Mouse (Mus musculus): ENCODE data around the gene Tex29. TPM values are rescaled to one million over a fixed set of nuclear protein-coding genes. Genes with fewer than 3 reads are reported as not detected.

Gene Tex29
- polyA plus RNA-seq, 1 experiment from 2014 or later, result not detected

- H3K9ac ChIP-seq (ENCODE audit: low read depth, low read length), result no peak overlapping the region
- no peak overlapping the region for H3K27ac ChIP-seq (ENCODE audit: low read depth, low read length)
- peaks cover 31% of the 10 kb centered on the region for H3K36me3 ChIP-seq (ENCODE audit: control insufficient read depth, insufficient read depth, low read length)
- ATAC-seq (replicated peaks; ENCODE audit: low FRiP score) (no peak), DNase-seq (ENCODE audit: low spot score) (no peak)
- 80% methylated on average over 9 of the region's 9 CpGs for WGBS
- no peaks in the 10 kb centered on the region for H3K4me1 ChIP-seq (replicated peaks; ENCODE audit: control insufficient read depth, insufficient read depth, low read length)
- H3K9me3 ChIP-seq (ENCODE audit: control insufficient read depth, low read length), result no peaks in the 10 kb centered on the region
- no peaks in the 10 kb centered on the region for H3K27me3 ChIP-seq (replicated peaks; ENCODE audit: control insufficient read depth, insufficient read depth, low read length)
- no peak overlapping the region for H3K4me2 ChIP-seq
- H3K4me3 ChIP-seq (ENCODE audit: low read depth, low read length), result no peak overlapping the region
Measured at GRCm38 (mm10) chr8:11822550-11823060, 17.7 kb upstream of the Tex29 start.

DNA sequence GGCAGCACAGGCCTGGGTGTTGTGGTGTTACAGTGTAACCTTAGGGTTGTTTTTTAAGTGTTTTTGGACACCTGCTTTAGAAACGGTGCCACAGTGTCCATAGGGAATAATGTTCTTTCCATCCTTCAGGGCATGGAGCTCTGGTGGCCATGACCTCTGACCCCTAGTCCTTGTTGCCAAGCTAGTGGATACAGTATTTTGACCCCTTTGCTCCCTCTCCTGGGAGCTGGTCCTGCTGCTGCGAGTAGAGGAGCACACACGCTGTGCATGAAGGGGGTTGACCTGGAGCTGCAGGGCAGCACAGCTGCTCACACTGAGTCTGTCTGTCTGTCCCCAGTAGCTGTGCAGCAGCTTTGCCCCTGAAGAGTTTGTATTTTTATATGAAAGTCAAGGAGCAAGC is 14.5 kb upstream of the Tex29 start:
- H3K27me3 ChIP-seq (replicated peaks; ENCODE audit: control insufficient read depth, insufficient read depth, low read length), result no peaks in the 10 kb centered on the region
- H3K9ac ChIP-seq (ENCODE audit: low read depth, low read length), result no peak overlapping the region
- H3K4me3 ChIP-seq (ENCODE audit: low read depth, low read length), result no peak overlapping the region
- no peak overlapping the region for H3K4me2 ChIP-seq
- 0 out of 2 replicates have a peak, but pooled peaks cover 2% of the 10 kb centered on the region for H3K4me1 ChIP-seq (replicated peaks; ENCODE audit: control insufficient read depth, insufficient read depth, low read length)
- DNase-seq (ENCODE audit: low spot score), result no peak
- H3K36me3 ChIP-seq (ENCODE audit: control insufficient read depth, insufficient read depth, low read length), result peaks cover 14% of the 10 kb centered on the region
- H3K9me3 ChIP-seq (ENCODE audit: control insufficient read depth, low read length), result no peaks in the 10 kb centered on the region
- H3K27ac ChIP-seq (ENCODE audit: low read depth, low read length), result no peak overlapping the region
- 70% methylated on average over 3 of the region's 3 CpGs for WGBS
- no peak for ATAC-seq (replicated peaks; ENCODE audit: low FRiP score)

DNA sequence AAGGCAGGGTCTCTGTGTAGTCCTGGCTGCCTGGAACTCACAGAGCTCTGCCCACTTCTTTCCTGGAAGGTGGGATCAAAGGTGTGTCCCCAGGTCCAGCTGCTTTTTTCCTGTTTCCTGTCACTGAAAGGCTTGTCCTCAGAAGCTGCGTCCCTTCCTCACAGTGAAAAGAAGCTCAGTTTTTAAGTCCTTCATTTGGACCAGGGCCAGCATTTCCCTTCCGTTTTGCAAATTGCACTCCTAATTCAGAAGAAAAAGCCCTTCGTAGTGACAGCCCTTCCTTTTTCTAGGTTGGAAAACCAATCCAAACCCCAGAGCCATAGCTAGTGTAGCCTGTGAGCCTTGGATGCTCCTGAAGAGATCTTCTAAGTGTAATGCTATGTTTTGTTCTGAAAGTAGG is 13.0 kb upstream of the Tex29 start:
- H3K4me3 ChIP-seq (ENCODE audit: low read depth, low read length), result no peak overlapping the region
- 0 out of 2 replicates have a peak, but pooled peaks cover 4% of the 10 kb centered on the region for H3K4me1 ChIP-seq (replicated peaks; ENCODE audit: control insufficient read depth, insufficient read depth, low read length)
- 91% methylated on average over 3 of the region's 3 CpGs for WGBS

GRCm38 (mm10) chr8:11830214-11831046 is 9.8 kb upstream of the Tex29 start:
- H3K9me3 ChIP-seq (ENCODE audit: control insufficient read depth, low read length), result no peaks in the 10 kb centered on the region
- WGBS, result 84% methylated on average over 16 of the region's 16 CpGs
- peaks cover 20% of the 10 kb centered on the region for H3K36me3 ChIP-seq (ENCODE audit: control insufficient read depth, insufficient read depth, low read length)
- DNase-seq (ENCODE audit: low spot score) (no peak), ATAC-seq (replicated peaks; ENCODE audit: low FRiP score) (no peak)
- H3K27ac ChIP-seq (ENCODE audit: low read depth, low read length), result no peak overlapping the region
- H3K4me3 ChIP-seq (ENCODE audit: low read depth, low read length), result no peak overlapping the region
- no peaks in the 10 kb centered on the region for H3K27me3 ChIP-seq (replicated peaks; ENCODE audit: control insufficient read depth, insufficient read depth, low read length)
- 0 out of 2 replicates have a peak, but pooled peaks cover 4% of the 10 kb centered on the region for H3K4me1 ChIP-seq (replicated peaks; ENCODE audit: control insufficient read depth, insufficient read depth, low read length)
- H3K4me2 ChIP-seq, result no peak overlapping the region
- no peak overlapping the region for H3K9ac ChIP-seq (ENCODE audit: low read depth, low read length)

More for the DNA sequence above, 13.0 kb upstream of the Tex29 start:
- no peak for ATAC-seq (replicated peaks; ENCODE audit: low FRiP score)
- Histone ChIP-seq H3K9ac (ENCODE audit: low read depth, low read length) (no peak overlapping the region), H3K36me3 (ENCODE audit: control insufficient read depth, insufficient read depth, low read length) (peaks cover 14% of the 10 kb centered on the region), H3K4me2 (no peak overlapping the region), H3K9me3 (ENCODE audit: control insufficient read depth, low read length) (no peaks in the 10 kb centered on the region), H3K27ac (ENCODE audit: low read depth, low read length) (no peak overlapping the region), H3K27me3 (replicated peaks; ENCODE audit: control insufficient read depth, insufficient read depth, low read length) (no peaks in the 10 kb centered on the region)
- DNase-seq (ENCODE audit: low spot score), result no peak

DNA sequence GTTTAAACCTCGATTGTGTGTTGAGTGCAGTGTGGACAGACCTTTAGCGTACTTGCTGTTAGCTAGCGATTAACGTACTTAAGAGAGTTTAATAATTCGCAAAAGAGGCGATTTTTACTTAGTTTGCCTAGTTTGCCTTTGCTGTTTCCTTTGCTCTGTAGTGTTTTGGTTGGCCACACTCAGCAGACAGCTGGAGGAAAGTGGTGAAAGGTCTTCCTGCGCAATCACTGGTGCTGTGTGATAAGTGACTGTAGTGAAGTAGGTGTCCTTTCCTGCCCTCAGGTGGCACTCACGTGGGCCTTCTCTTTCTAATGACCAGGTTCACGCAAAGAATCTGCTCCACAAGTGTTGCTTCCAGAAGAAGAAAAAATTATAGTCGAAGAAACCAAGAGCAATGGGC is 9.1 kb upstream of the Tex29 start:
- Histone ChIP-seq H3K4me3 (ENCODE audit: low read depth, low read length) (no peak overlapping the region), H3K4me1 (replicated peaks; ENCODE audit: control insufficient read depth, insufficient read depth, low read length) (0 out of 2 replicates have a peak, but pooled peaks cover 4% of the 10 kb centered on the region), H3K9ac (ENCODE audit: low read depth, low read length) (no peak overlapping the region), H3K27me3 (replicated peaks; ENCODE audit: control insufficient read depth, insufficient read depth, low read length) (no peaks in the 10 kb centered on the region), H3K9me3 (ENCODE audit: control insufficient read depth, low read length) (no peaks in the 10 kb centered on the region), H3K4me2 (no peak overlapping the region), H3K36me3 (ENCODE audit: control insufficient read depth, insufficient read depth, low read length) (peaks cover 20% of the 10 kb centered on the region), H3K27ac (ENCODE audit: low read depth, low read length) (no peak overlapping the region)
- DNase-seq (ENCODE audit: low spot score) (no peak), ATAC-seq (replicated peaks; ENCODE audit: low FRiP score) (no peak)
- 82% methylated on average over 10 of the region's 10 CpGs for WGBS

GRCm38 (mm10) chr8:11831939-11832338 is 8.3 kb upstream of the Tex29 start:
- Histone ChIP-seq H3K4me1 (replicated peaks; ENCODE audit: control insufficient read depth, insufficient read depth, low read length) (0 out of 2 replicates have a peak, but pooled peaks cover 4% of the 10 kb centered on the region), H3K27ac (ENCODE audit: low read depth, low read length) (no peak overlapping the region), H3K9ac (ENCODE audit: low read depth, low read length) (no peak overlapping the region), H3K4me2 (no peak overlapping the region), H3K27me3 (replicated peaks; ENCODE audit: control insufficient read depth, insufficient read depth, low read length) (no peaks in the 10 kb centered on the region), H3K4me3 (ENCODE audit: low read depth, low read length) (no peak overlapping the region), H3K9me3 (ENCODE audit: control insufficient read depth, low read length) (no peaks in the 10 kb centered on the region), H3K36me3 (ENCODE audit: control insufficient read depth, insufficient read depth, low read length) (peaks cover 20% of the 10 kb centered on the region)
- ATAC-seq (replicated peaks; ENCODE audit: low FRiP score), result no peak
- WGBS, result 58% methylated on average over 5 of the region's 5 CpGs
- DNase-seq (ENCODE audit: low spot score), result no peak

DNA sequence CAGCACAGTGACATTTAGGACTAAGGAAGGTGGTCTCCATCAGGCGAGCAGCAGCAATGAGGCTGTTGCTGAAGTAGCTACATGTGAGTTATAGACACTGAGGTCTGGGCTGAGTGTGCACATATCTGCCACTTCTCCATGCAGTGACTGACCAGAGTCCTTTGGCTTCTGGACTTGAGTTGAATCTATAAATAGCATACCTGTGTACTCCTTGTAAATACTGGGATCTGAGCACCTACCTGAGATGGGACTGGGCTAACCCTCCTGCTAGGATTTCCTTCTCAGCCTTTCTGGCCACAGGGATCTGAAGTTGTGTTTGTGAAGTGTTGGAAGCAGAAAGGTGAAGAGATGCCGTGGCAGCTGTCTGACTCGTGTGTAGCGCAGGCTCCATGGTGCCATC is 7.1 kb upstream of the Tex29 start:
- H3K27me3 ChIP-seq (replicated peaks; ENCODE audit: control insufficient read depth, insufficient read depth, low read length), result no peaks in the 10 kb centered on the region
- no peak overlapping the region for H3K27ac ChIP-seq (ENCODE audit: low read depth, low read length)
- no peaks in the 10 kb centered on the region for H3K9me3 ChIP-seq (ENCODE audit: control insufficient read depth, low read length)
- H3K4me3 ChIP-seq (ENCODE audit: low read depth, low read length), result no peak overlapping the region
- DNase-seq (ENCODE audit: low spot score), result no peak
- no peak overlapping the region for H3K9ac ChIP-seq (ENCODE audit: low read depth, low read length)
- H3K36me3 ChIP-seq (ENCODE audit: control insufficient read depth, insufficient read depth, low read length), result peaks cover 20% of the 10 kb centered on the region
- no peak for ATAC-seq (replicated peaks; ENCODE audit: low FRiP score)
- 93% methylated on average over 4 of the region's 4 CpGs for WGBS
- no peak overlapping the region for H3K4me2 ChIP-seq
- H3K4me1 ChIP-seq (replicated peaks; ENCODE audit: control insufficient read depth, insufficient read depth, low read length), result 0 out of 2 replicates have a peak, but pooled peaks cover 4% of the 10 kb centered on the region

DNA sequence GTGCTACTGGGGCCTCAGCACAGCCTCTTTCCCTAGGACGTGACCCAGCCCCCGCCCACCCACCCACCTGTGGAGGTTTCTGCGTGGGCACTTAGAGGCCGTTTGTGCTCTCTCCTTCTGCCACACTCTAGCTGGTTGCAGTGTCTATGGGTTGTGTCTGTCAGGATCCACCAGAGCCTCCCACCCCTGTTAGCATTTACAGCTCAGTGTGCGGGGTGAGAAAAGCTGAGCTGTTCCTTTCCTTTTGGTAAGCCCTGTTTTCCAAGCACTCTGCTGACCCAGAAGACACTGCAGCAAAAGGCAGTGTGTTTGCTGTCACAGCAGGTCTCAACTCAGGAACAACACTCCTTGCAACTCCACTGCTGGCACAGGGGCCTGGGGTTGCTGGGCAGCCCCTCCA is 6.1 kb upstream of the Tex29 start:
- DNase-seq (ENCODE audit: low spot score) (no peak), ATAC-seq (replicated peaks; ENCODE audit: low FRiP score) (no peak)
- H3K27ac ChIP-seq (ENCODE audit: low read depth, low read length), result no peak overlapping the region
- H3K4me1 ChIP-seq (replicated peaks; ENCODE audit: control insufficient read depth, insufficient read depth, low read length), result 0 out of 2 replicates have a peak, but pooled peaks cover 4% of the 10 kb centered on the region
- no peak overlapping the region for H3K9ac ChIP-seq (ENCODE audit: low read depth, low read length)
- 91% methylated on average over 5 of the region's 5 CpGs for WGBS
- H3K27me3 ChIP-seq (replicated peaks; ENCODE audit: control insufficient read depth, insufficient read depth, low read length), result no peaks in the 10 kb centered on the region
- no peak overlapping the region for H3K4me2 ChIP-seq
- H3K4me3 ChIP-seq (ENCODE audit: low read depth, low read length), result no peak overlapping the region
- peaks cover 18% of the 10 kb centered on the region for H3K36me3 ChIP-seq (ENCODE audit: control insufficient read depth, insufficient read depth, low read length)
- no peaks in the 10 kb centered on the region for H3K9me3 ChIP-seq (ENCODE audit: control insufficient read depth, low read length)

DNA sequence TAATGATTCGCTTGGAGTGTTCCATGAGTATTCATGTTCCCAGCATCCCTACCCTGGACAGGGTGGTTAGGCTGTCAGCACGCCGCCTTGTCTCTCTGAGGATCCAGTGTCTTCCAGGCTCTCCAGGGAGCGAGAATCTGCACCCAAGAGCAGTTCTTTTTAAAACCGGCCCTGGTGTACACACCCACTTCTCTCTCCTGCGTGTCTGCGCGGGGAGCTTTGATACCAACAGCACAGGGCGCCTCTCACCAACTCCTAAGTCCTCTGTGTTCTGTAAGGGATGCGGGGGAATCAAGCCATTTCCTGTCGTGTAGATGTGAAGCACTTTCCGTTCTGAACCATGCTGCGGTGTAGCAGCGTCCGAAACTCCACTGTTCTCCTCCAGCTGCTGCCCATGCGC is 5.6 kb upstream of the Tex29 start:
- H3K4me2 ChIP-seq, result no peak overlapping the region
- H3K4me1 ChIP-seq (replicated peaks; ENCODE audit: control insufficient read depth, insufficient read depth, low read length), result 0 out of 2 replicates have a peak, but pooled peaks cover 4% of the 10 kb centered on the region
- no peaks in the 10 kb centered on the region for H3K27me3 ChIP-seq (replicated peaks; ENCODE audit: control insufficient read depth, insufficient read depth, low read length)
- WGBS, result 86% methylated on average over 16 of the region's 16 CpGs
- H3K36me3 ChIP-seq (ENCODE audit: control insufficient read depth, insufficient read depth, low read length), result peaks cover 18% of the 10 kb centered on the region
- ATAC-seq (replicated peaks; ENCODE audit: low FRiP score) (no peak), DNase-seq (ENCODE audit: low spot score) (no peak)
- no peaks in the 10 kb centered on the region for H3K9me3 ChIP-seq (ENCODE audit: control insufficient read depth, low read length)
- H3K9ac ChIP-seq (ENCODE audit: low read depth, low read length), result no peak overlapping the region
- H3K27ac ChIP-seq (ENCODE audit: low read depth, low read length), result no peak overlapping the region
- H3K4me3 ChIP-seq (ENCODE audit: low read depth, low read length), result no peak overlapping the region
